ENCODE assay signal across 15 mouse cellular contexts in the genomic region with DNA sequence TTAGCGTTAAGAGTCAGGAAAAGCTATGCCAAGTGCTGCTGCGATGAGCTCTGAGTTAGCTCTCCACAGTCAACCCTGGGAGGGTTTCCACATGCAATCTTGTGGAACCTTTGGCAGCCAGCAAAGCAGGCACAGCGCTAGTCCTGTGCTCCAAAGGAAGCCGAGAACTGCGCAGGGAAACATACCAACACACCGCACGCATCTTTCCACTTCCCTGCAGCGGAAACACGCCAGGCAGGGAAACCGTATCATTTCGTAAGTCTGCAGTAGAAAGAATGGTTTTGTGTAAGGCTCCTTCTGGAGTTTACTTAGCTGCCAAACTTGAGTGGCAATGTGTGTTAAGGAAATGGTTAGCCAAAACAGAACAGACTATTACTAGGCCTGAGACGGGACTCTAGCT.
DNase-seq lines count a peak whose midpoint lies in the region; ATAC-seq and TF ChIP-seq lines count a peak whose summit lies in the region.
"Had no signal": no experiment of that assay in that cellular context is flagged by ENCODE, and none has a peak within 500 bp of the region (broad histone marks: within the 10 kb centered on the region; RNA-seq: fewer than 3 reads in every experiment).

No protein-coding gene starts in this region.

- peak overlapping the region; percentile 44; the same call in 1 of the 2 replicates for H3K27ac ChIP-seq in embryonic facial prominence, embryonic 13.5 days
- no peak overlapping the region for H3K27ac ChIP-seq in embryonic facial prominence, embryonic 10.5 days (replicated peaks)
- H3K27ac ChIP-seq in lung, postnatal 0 days (ENCODE audit: low read length), result no peak overlapping the region
- H3K27ac ChIP-seq: hindbrain, embryonic 10.5 days; intestine, embryonic 15.5 days; liver, embryonic 14.5 days; neural tube, embryonic 15.5 days had no signal

- TF ChIP-seq EP300 in lung, postnatal 0 days (IDR thresholded peaks at IDR 0.05), result no peak

- 69% methylated on average over 12 of the region's 12 CpGs for WGBS in embryonic facial prominence, embryonic 13.5 days
- 88% methylated on average over 12 of the region's 12 CpGs for WGBS in embryonic facial prominence, embryonic 10.5 days
- 56% methylated on average over 12 of the region's 12 CpGs for WGBS in lung, postnatal 0 days
- 28% methylated on average over 12 of the region's 12 CpGs for WGBS in lung, adult 2 months

- no peak for ATAC-seq in embryonic facial prominence, embryonic 13.5 days (ENCODE audit: insufficient number of reproducible peaks, insufficient read depth, low FRiP score, low TSS enrichment, low read depth)
- no peak for ATAC-seq in lung, postnatal 0 days
- ATAC-seq: intestine, embryonic 15.5 days had no signal

- no peaks in the 10 kb centered on the region for H3K9me3 ChIP-seq in embryonic facial prominence, embryonic 13.5 days
- no peaks in the 10 kb centered on the region for H3K9me3 ChIP-seq in embryonic facial prominence, embryonic 10.5 days
- no peaks in the 10 kb centered on the region for H3K9me3 ChIP-seq in lung, postnatal 0 days (ENCODE audit: low read length)
- H3K9me3 ChIP-seq: G1E; hindbrain, embryonic 10.5 days; intestine, embryonic 15.5 days; neural tube, embryonic 15.5 days had no signal

- H3K36me3 ChIP-seq in embryonic facial prominence, embryonic 13.5 days, result no peaks in the 10 kb centered on the region
- 0 out of 2 replicates have a peak, but pooled peaks cover 3% of the 10 kb centered on the region for H3K36me3 ChIP-seq in embryonic facial prominence, embryonic 10.5 days (replicated peaks)
- H3K36me3 ChIP-seq in lung, postnatal 0 days (ENCODE audit: insufficient read depth, low read length), result no peaks in the 10 kb centered on the region
- H3K36me3 ChIP-seq: hindbrain, embryonic 10.5 days; intestine, embryonic 15.5 days; neural tube, embryonic 15.5 days had no signal

- TF ChIP-seq CTCF in lung, postnatal 0 days (IDR thresholded peaks at IDR 0.05), result no peak
- no peak for TF ChIP-seq CTCF in lung, adult 2 months (IDR thresholded peaks at IDR 0.05; ENCODE audit: insufficient read depth, low read length)

- no peaks in the 10 kb centered on the region for H3K27me3 ChIP-seq in embryonic facial prominence, embryonic 13.5 days
- H3K27me3 ChIP-seq in embryonic facial prominence, embryonic 10.5 days (replicated peaks; ENCODE audit: low read depth, poor library complexity, severe bottlenecking), result no peaks in the 10 kb centered on the region
- no peaks in the 10 kb centered on the region for H3K27me3 ChIP-seq in lung, postnatal 0 days (replicated peaks; ENCODE audit: insufficient read depth, low read length)
- H3K27me3 ChIP-seq: intestine, embryonic 15.5 days; neural tube, embryonic 15.5 days had no signal

- H3K4me3 ChIP-seq in embryonic facial prominence, embryonic 13.5 days, result no peak overlapping the region
- H3K4me3 ChIP-seq in embryonic facial prominence, embryonic 10.5 days, result no peak overlapping the region
- no peak overlapping the region for H3K4me3 ChIP-seq in lung, postnatal 0 days (ENCODE audit: low read depth, low read length)
- no peak overlapping the region for H3K4me3 ChIP-seq in lung, adult 2 months (replicated peaks; ENCODE audit: extremely low read depth, low read depth, low read length)
- H3K4me3 ChIP-seq: hindbrain, embryonic 10.5 days; intestine, embryonic 15.5 days; neural tube, embryonic 15.5 days had no signal

- no peak for DNase-seq in embryonic facial prominence, embryonic 10.5 days (ENCODE audit: low spot score)
- DNase-seq in heart, adult 9 months (ENCODE audit: low spot score in 2 of 2), result peak; percentile 41 to 62
- no peak for DNase-seq in heart, postnatal 4 days
- peak; percentile 59 for DNase-seq in lung, postnatal 0 days (ENCODE audit: low spot score)
- no peak for DNase-seq in lung, adult 2 months
- DNase-seq in skeletal muscle tissue, adult 2 months (ENCODE audit: low read depth, low spot score), result peak; percentile 42
- DNase-seq in spleen, adult 12 weeks (ENCODE audit: low spot score), result no peak
- DNase-seq: kidney, postnatal 14 days; retina, postnatal 1 day had no signal

- no peak overlapping the region for H3K4me2 ChIP-seq in embryonic facial prominence, embryonic 13.5 days
- no peak overlapping the region for H3K4me2 ChIP-seq in lung, postnatal 0 days (replicated peaks; ENCODE audit: low read depth, low read length)
- H3K4me2 ChIP-seq: intestine, embryonic 15.5 days; neural tube, embryonic 15.5 days had no signal

- H3K9ac ChIP-seq in embryonic facial prominence, embryonic 13.5 days, result no peak overlapping the region
- no peak overlapping the region for H3K9ac ChIP-seq in lung, postnatal 0 days (replicated peaks; ENCODE audit: low read depth)
- H3K9ac ChIP-seq: intestine, embryonic 15.5 days; liver, embryonic 14.5 days; neural tube, embryonic 15.5 days had no signal

- peaks cover 41% of the 10 kb centered on the region for H3K4me1 ChIP-seq in embryonic facial prominence, embryonic 13.5 days
- peaks cover 46% of the 10 kb centered on the region for H3K4me1 ChIP-seq in embryonic facial prominence, embryonic 10.5 days
- H3K4me1 ChIP-seq in lung, postnatal 0 days (ENCODE audit: insufficient read depth, low read depth, low read length), result peaks cover 29% of the 10 kb centered on the region
- peaks cover 40% of the 10 kb centered on the region for H3K4me1 ChIP-seq in lung, adult 2 months (ENCODE audit: control insufficient read depth, insufficient read depth, low read length)

- no peak for TF ChIP-seq POLR2A in lung, adult 2 months (IDR thresholded peaks at IDR 0.05; ENCODE audit: borderline replicate concordance, extremely low read depth, low read depth, low read length)

Comparison
In these comparisons a context has a peak if more than half of its experiments do, and no peak if none do; other contexts are left out.
1. DNase-seq: peak in heart, adult 9 months (2 of 2), lung, postnatal 0 days (single experiment) and skeletal muscle tissue, adult 2 months (single experiment); none in embryonic facial prominence, embryonic 10.5 days (single experiment), heart, postnatal 4 days (single experiment), lung, adult 2 months (single experiment) and spleen, adult 12 weeks (single experiment).